Mouse (Mus musculus) lung, postnatal 0 days (tissue): ENCODE measurements around the gene Fam155a.

Experiments
- CTCF ChIP-seq: IDR thresholded peaks from 2 replicates; pipeline ENCODE4 v1.5.1; 2016; ENCODE audit warnings: antibody characterized with exemption, mild to moderate bottlenecking
- EP300 ChIP-seq: IDR thresholded peaks from 2 replicates; pipeline ENCODE4 v1.6.1; 2016; ENCODE audit warnings: antibody characterized with exemption, mild to moderate bottlenecking, control low read depth

DNA sequence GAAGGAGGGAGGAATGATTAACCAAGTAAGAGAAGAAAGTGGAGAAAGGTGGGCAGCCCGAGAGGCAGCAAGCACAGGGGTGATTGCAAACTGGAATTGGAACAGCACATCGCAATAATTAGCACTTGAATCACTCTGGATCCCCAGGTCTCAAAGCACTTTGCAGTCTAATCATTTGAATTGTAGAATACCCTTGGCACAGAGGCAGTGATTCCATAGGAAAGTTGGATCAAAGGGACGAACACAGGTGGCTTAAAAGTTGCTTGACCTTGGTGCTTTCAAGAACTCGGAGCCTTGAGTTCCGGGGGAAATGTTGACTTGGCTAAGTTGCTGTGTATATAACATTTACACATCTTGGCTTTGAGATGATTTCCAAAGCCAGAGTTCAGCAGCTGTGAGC, 299.7 kb downstream of the Fam155a start:
- TF ChIP-seq CTCF (no peak), EP300 (no peak)
